ENCODE assay signal across 19 mouse cellular contexts in the genomic region with DNA sequence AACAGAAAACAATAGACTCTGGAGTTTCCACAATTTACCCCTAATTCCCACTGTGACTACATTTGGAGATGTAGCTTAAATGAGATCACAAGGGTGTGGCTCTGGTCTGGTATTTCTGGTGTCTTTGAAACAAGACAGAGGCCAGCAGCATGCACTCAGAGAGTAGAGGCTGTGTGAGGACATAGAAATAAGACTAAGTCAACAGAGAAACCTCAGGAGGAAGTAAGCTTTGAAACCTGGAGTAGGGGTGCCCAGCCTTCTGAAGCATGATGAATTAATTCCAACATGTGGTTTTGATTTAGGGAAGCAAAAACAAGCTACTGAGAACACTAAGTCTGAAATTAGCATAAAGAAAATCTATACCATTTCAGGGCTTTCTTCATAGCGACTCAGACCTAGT.
DNase-seq lines count a peak whose midpoint lies in the region; ATAC-seq and TF ChIP-seq lines count a peak whose summit lies in the region.
"Had no signal": no experiment of that assay in that cellular context is flagged by ENCODE, and none has a peak within 500 bp of the region (broad histone marks: within the 10 kb centered on the region; RNA-seq: fewer than 3 reads in every experiment).

No protein-coding gene starts in this region.

- peak; percentile 13; the same call in 1 of the 2 replicates for ATAC-seq in liver, postnatal 0 days
- ATAC-seq in embryonic facial prominence, embryonic 12.5 days (ENCODE audit: insufficient number of reproducible peaks, insufficient read depth, low FRiP score, low TSS enrichment), result 0 out of 2 replicates have a peak, but pooled peaks have one; percentile 35
- ATAC-seq in neutrophil, adult 5-6 weeks (ENCODE audit: extremely low read depth, insufficient number of reproducible peaks, low FRiP score, poor library complexity, severe bottlenecking), result peak; percentile 84; the same call in 1 of the 2 replicates
- no peak for ATAC-seq in monocyte, adult 5-6 weeks (replicated peaks; ENCODE audit: insufficient number of reproducible peaks, low FRiP score, low TSS enrichment, poor library complexity, severe bottlenecking)
- ATAC-seq: hindbrain, postnatal 0 days; midbrain, embryonic 13.5 days; Patski had no signal

- no peak overlapping the region for H3K4me2 ChIP-seq in liver, postnatal 0 days (ENCODE audit: low read depth, low read length)
- H3K4me2 ChIP-seq in embryonic facial prominence, embryonic 12.5 days (replicated peaks), result no peak overlapping the region
- H3K4me2 ChIP-seq: embryonic facial prominence, embryonic 13.5 days; limb, embryonic 12.5 days; liver, embryonic 15.5 days; midbrain, embryonic 13.5 days; stomach, embryonic 15.5 days had no signal

- no peak for TF ChIP-seq EP300 in liver, postnatal 0 days (IDR thresholded peaks at IDR 0.05; ENCODE audit: low read depth)

- H3K27ac ChIP-seq in liver, postnatal 0 days (ENCODE audit: low read depth), result 0 out of 2 replicates have a peak overlapping the region, but pooled peaks have one; percentile 16
- no peak overlapping the region for H3K27ac ChIP-seq in embryonic facial prominence, embryonic 12.5 days
- H3K27ac ChIP-seq: embryonic facial prominence, embryonic 13.5 days; hindbrain, postnatal 0 days; limb, embryonic 12.5 days; liver, embryonic 15.5 days; midbrain, embryonic 13.5 days; stomach, embryonic 15.5 days had no signal

- no peak overlapping the region for H3K9ac ChIP-seq in liver, postnatal 0 days (replicated peaks)
- no peak overlapping the region for H3K9ac ChIP-seq in embryonic facial prominence, embryonic 12.5 days
- H3K9ac ChIP-seq: embryonic facial prominence, embryonic 13.5 days; limb, embryonic 12.5 days; liver, embryonic 15.5 days; midbrain, embryonic 13.5 days; stomach, embryonic 15.5 days had no signal

- no peaks in the 10 kb centered on the region for H3K4me1 ChIP-seq in liver, postnatal 0 days (ENCODE audit: insufficient read depth)
- H3K4me1 ChIP-seq in embryonic facial prominence, embryonic 12.5 days, result no peaks in the 10 kb centered on the region
- H3K4me1 ChIP-seq: liver, embryonic 15.5 days; midbrain, embryonic 13.5 days; stomach, embryonic 15.5 days had no signal

- no peaks in the 10 kb centered on the region for H3K36me3 ChIP-seq in liver, postnatal 0 days (replicated peaks; ENCODE audit: insufficient read depth, low read length)
- no peaks in the 10 kb centered on the region for H3K36me3 ChIP-seq in embryonic facial prominence, embryonic 12.5 days
- H3K36me3 ChIP-seq: embryonic facial prominence, embryonic 13.5 days; limb, embryonic 12.5 days; liver, embryonic 15.5 days; midbrain, embryonic 13.5 days; stomach, embryonic 15.5 days had no signal

- 67% methylated on average over 1 of the region's 1 CpGs for WGBS in liver, postnatal 0 days (ENCODE audit: insufficient replicate concordance)
- WGBS in embryonic facial prominence, embryonic 12.5 days, result 28% methylated on average over 1 of the region's 1 CpGs

- DNase-seq in liver, postnatal 0 days, result no peak
- DNase-seq in liver, result no peak
- peak; percentile 5 for DNase-seq in Muller cell, postnatal 12 days (ENCODE audit: inconsistent ontology term)
- no peak for DNase-seq in cerebellum, adult 9-11 months
- DNase-seq: cerebellum, adult 18-20 months; kidney, adult 8-10 months; kidney, postnatal 36 days; layer of hippocampus, postnatal 36 days; right cerebral cortex, postnatal 14 days had no signal

- no peak for TF ChIP-seq CTCF in liver, postnatal 0 days (IDR thresholded peaks at IDR 0.05; ENCODE audit: low read depth)

- H3K27me3 ChIP-seq in liver, postnatal 0 days (ENCODE audit: insufficient read depth, low read length), result no peaks in the 10 kb centered on the region
- no peaks in the 10 kb centered on the region for H3K27me3 ChIP-seq in embryonic facial prominence, embryonic 12.5 days
- H3K27me3 ChIP-seq: embryonic facial prominence, embryonic 13.5 days; limb, embryonic 12.5 days; liver, embryonic 15.5 days; midbrain, embryonic 13.5 days; Patski; stomach, embryonic 15.5 days had no signal

- no peak overlapping the region for H3K4me3 ChIP-seq in liver, postnatal 0 days (ENCODE audit: low read depth, low read length)
- no peak overlapping the region for H3K4me3 ChIP-seq in embryonic facial prominence, embryonic 12.5 days
- H3K4me3 ChIP-seq: embryonic facial prominence, embryonic 13.5 days; limb, embryonic 12.5 days; liver, embryonic 15.5 days; midbrain, embryonic 13.5 days; stomach, embryonic 15.5 days had no signal

- H3K9me3 ChIP-seq in liver, postnatal 0 days (ENCODE audit: low read length), result no peaks in the 10 kb centered on the region
- H3K9me3 ChIP-seq in embryonic facial prominence, embryonic 12.5 days, result no peaks in the 10 kb centered on the region
- H3K9me3 ChIP-seq: embryonic facial prominence, embryonic 13.5 days; limb, embryonic 12.5 days; liver, embryonic 15.5 days; midbrain, embryonic 13.5 days; stomach, embryonic 15.5 days had no signal
